Mouse (Mus musculus) testis, adult 2 months (tissue): ENCODE measurements around the gene Cacng7.

Experiments used
- CTCF ChIP-seq: fragments of 200-500 bp; IDR thresholded peaks from 2 replicates; pipeline ENCODE4 v1.5.1; 2012; ENCODE audit warnings: low read depth, mild to moderate bottlenecking, inconsistent platforms, low read length, moderate library complexity; ENCODE audit not compliant: control insufficient read depth, insufficient read depth, insufficient replicate concordance
- POLR2A ChIP-seq: fragments of 200-500 bp; IDR thresholded peaks from 2 replicates; pipeline ENCODE4 v1.6.1; 2012; ENCODE audit warnings: low read depth, mild to moderate bottlenecking, inconsistent platforms, low read length, moderate library complexity; ENCODE audit not compliant: control insufficient read depth

- no peak for TF ChIP-seq CTCF
- TF ChIP-seq POLR2A: no peak
Observed at GRCm38 (mm10) chr7:3360678-3361077, 27.9 kb downstream of the Cacng7 start.
